Mouse (Mus musculus): Measurements from ENCODE around the gene Psd4.

Gene Psd4

DNA sequence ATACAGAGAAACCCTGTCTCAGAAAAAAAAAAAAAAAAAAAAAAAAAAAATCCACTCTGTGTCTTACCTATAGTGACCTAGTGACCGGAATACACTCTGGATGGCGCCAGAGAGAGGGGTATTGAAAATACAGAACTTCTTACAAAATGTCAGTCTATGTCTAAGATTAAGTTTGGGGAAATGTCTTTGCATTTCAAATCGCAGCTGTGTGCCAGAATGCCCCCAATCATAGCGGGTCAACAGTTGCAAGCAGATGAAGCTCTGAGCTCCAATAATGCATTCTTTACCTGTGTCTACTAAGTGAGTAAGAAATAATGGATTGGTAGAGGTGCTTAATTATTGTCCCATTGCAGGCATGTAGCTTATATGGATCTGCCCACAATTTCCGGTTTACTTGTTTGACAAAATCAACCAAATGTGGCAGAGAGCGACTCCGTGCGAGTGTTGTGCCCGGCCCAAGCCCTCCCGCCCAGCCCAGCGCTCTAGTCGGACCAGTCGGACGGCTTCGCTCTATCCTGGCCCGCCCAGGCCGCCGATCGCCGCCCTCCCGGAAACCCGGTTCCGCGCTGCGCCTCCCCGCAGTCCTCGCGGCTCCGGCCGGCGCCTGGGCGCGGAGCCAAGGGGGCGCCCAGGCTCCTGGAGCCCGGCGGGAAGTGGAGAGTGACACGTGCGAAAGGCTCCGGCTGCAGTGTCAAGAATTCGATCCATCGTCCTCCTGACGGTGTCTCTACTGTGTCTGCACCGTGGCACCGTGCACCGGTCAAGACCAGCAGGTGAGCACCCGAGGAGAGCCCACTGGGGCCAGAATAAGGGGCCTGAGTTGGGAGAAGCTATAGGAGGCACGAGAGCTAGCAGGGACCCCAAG lies at the start of gene Psd4:
TSS of gene Psd4 (plus strand) at position 551 of the 865 bp plus-strand sequence.
- peak; percentile 26 for DNase-seq (ENCODE audit: low read depth, low spot score)

DNA sequence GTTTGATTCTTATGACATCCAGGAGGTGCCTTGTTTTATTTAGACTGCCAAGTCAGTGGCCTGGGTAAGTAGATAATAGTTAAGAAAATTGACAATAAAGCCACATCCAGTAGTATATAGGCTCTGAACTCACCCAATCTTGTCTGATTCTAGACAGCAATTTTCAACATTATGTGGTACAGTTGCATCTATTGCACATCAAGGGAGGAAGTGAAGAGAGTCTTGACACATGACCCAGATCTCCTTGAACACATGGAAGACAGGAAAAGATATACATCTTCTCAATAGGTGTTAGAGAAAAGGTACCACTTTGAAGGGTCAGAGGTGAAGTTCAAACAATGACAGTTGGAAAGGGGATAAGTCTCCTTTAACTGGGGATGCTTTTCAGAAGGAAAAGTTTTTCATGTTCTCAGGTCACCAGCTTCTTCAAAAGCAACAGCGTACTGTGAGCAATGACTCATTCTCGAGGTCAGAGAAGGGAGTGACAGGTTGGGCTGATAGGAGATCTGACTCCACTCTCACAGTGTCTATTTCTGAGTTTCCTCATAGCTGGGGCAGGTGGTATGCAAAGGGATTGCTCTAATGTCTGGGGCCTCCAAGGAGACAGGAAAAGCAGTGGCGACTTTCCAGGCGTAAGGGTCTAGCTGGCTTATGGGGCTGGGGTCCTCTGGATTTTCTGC lies 49.3 kb upstream of the Psd4 start:
- DNase-seq (ENCODE audit: low read depth, low spot score) = no peak

DNA sequence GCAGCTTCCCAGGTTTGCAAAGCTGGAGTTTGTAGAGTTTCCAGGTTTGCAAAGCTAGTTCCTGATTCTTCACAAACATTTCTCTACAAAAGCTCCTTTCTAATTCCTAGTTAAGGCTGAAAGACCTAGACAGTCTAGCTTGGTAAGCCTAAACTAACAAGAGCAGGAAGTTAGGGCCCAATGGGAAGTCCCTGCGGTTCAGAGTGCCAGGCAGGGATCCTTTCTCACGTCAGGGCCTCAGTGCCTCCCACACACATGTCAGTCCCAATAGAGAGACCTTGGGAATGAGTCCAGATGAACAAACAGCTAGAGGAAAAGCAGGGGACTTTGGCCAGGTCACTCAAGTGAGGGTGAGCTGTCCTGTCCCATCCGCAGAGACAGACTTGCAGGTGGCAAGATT lies 32.0 kb upstream of the Psd4 start:
- DNase-seq (ENCODE audit: low read depth, low spot score) = no peak

- DNase-seq (ENCODE audit: low read depth, low spot score) = peak; percentile 37
Observed at GRCm38 (mm10) chr2:24336545-24336944, 30.8 kb upstream of the Psd4 start, which contains the start of gene Il1rn. Gene Il1rn, plus strand, starts transcription at chr2:24336853.

DNA sequence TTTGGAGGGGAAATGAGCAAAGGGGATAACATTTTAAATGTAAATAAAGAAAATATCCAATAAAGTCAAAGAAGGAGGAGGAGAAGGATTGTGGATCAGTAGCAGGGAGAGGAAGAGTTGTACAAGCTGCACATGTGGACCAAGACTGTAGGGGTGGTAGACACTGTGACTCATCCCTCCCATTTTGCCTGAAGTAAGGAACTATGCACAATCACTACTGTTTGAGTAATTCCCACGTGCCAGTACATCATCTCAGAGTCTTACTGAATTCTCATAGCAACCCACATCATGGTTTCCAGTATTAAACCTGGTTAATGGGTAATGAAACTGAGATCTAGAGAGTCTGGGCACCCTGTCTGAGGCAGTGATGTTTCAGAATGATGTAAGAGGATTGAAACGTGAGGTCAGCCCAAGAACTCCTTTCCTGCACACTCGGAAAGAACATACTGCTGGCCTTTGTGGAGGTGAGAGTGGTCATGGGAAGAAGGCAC lies 25.9 kb upstream of the Psd4 start:
- DNase-seq (ENCODE audit: low read depth, low spot score) = no peak

GRCm38 (mm10) chr2:24344619-24345018 lies 22.8 kb upstream of the Psd4 start:
- no peak for DNase-seq (ENCODE audit: low read depth, low spot score)

GRCm38 (mm10) chr2:24345056-24345455 lies 22.3 kb upstream of the Psd4 start:
- DNase-seq (ENCODE audit: low read depth, low spot score) = no peak

GRCm38 (mm10) chr2:24347926-24348325 lies 19.5 kb upstream of the Psd4 start:
- no peak for DNase-seq (ENCODE audit: low read depth, low spot score)

DNA sequence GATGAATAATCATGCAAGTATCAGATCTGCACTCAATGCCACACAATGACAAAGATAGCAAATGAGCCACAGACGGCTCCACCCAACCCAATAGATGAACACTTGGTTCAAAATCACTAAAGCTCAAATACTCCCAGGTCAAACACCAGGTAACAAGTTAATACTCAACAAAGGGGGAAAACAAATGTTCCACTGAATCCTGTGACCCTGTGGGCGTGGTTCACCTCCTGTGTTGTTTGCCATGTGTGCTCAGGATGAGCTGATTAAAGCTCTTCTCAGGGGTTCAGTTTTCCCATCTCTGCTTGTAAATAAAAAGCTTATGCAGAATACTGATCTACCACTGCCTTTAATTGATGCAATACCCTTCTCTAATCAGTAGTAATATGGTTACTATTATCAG lies 16.2 kb upstream of the Psd4 start:
- DNase-seq (ENCODE audit: low read depth, low spot score) = no peak

DNA sequence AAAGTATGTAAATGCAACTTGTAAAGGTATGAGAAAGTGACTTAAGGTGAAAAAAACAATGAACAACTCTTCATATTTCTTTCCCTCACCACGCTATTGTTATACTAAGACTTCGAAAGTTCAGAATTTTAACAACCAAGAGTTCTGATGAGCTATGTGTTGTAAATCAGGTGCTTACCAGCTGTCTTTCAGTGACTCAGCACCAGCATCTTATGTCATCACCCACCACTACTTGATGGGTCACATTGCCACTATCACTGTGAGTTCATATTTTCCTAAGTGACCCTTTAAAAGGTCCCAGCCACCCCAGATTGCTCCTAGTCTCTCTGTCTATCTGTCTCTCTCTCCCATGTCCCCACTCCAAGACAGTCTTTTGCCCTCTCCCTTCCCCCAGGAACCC lies 14.3 kb upstream of the Psd4 start:
- DNase-seq (ENCODE audit: low read depth, low spot score) = no peak

DNA sequence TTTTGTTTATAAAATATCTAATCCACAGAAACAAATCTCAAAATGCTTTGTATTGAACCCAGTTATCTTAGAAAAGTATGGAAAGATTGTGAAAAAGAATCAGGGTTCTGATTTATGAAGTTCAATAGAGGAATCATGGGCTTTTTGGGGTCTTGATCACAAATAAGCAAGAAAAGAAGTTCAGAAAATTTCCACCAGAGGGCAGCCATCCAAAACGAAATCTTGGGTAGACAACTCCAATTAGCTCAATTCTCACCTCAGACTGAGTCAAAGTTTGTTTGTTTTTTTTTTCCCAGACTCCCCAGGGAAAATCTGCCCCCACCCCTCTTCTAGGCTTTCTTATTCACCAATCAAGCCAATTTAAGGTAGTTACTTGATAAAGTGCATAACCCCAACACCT lies 9.7 kb upstream of the Psd4 start:
- DNase-seq (ENCODE audit: low read depth, low spot score) = no peak

GRCm38 (mm10) chr2:24359347-24359746 lies 8.0 kb upstream of the Psd4 start:
- DNase-seq (ENCODE audit: low read depth, low spot score) = no peak

DNA sequence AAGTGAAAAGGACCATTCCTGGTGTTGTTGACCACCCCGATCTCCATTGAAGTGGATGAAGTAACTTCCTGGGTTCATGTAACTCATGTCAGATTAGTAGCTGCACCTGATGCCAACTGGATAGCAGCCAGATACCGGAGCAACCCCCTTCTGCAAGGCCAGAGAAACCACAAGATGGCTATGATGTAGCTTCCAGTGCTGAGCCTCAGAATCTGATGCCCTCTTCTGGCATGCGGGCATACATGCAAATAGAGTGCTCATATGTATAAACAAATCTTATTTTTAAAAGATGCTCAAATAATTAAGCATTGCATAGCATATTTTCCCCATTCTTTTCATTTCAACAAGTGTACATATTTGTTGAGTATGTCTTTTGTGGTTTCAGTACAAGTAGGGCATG lies 3.6 kb upstream of the Psd4 start:
- DNase-seq (ENCODE audit: low read depth, low spot score) = no peak

DNA sequence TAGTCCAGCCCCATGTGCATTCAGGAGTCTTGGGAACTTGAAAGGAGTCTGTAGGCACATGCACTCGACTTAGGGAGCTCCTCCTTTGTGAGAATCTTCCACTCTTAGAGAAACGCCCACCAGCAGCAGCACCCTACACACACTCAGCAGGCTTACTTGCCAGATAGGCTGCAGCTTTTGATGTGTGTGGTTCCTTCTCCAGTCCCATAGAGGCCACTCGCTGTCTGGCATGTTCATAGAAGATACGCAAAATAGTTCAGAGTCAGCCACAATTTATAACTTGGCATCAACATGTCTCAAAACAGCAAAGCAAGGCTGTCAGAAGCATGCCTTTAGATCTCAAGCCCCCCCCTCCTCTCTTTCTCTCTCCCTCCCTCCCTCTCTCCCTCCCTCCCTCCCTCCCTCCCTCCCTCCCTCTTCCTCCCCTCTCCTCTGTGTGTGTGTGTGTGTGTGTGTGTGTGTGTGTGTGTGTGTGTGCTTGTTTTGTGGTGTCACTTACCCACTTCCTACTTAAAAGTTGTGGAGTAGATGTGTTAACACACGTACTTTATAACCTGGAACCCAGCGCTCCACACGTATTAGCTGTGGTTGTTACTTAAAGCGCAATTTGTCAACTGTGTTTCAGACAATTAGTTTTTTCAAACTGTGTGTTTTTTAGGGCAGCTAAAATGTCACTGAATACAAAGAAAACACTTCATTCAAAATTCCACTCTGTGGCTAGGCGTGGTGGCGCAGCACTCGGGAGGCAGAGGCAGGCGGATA lies 985 bp upstream of the Psd4 start:
- no peak for DNase-seq (ENCODE audit: low read depth, low spot score)

- DNase-seq (ENCODE audit: low read depth, low spot score) = no peak
Observed at GRCm38 (mm10) chr2:24367895-24368261, 498 bp downstream of the Psd4 start.

- no peak for DNase-seq (ENCODE audit: low read depth, low spot score)
Observed at GRCm38 (mm10) chr2:24378747-24379450, 11.5 kb downstream of the Psd4 start.

- no peak for DNase-seq (ENCODE audit: low read depth, low spot score)
Observed at GRCm38 (mm10) chr2:24382456-24383230, 15.3 kb downstream of the Psd4 start.

DNA sequence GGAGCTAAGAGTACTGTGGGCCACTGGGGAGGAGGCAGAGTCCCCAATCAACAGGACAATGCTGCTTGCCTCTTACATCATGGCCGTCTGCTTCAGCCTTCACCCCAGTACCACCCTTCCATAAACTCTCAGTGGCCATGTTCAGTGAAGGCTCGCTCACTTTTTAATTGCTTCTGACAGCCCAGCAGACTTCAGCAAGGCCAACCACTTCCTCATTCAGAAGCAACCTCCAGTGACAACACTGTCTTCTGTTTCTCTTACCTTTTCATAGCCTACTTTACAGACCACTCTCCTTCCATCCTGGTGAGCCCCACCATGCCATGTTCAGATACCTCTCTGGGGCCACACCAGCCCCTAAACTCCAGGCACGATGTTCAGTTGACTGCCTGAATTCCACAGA lies 16.3 kb downstream of the Psd4 start:
- no peak for DNase-seq (ENCODE audit: low read depth, low spot score)

- DNase-seq (ENCODE audit: low read depth, low spot score) = no peak
Observed at GRCm38 (mm10) chr2:24384393-24384792, 17.0 kb downstream of the Psd4 start.

- DNase-seq (ENCODE audit: low read depth, low spot score) = no peak
Observed at GRCm38 (mm10) chr2:24385111-24385961, 18.0 kb downstream of the Psd4 start.
